Mouse (Mus musculus) brain, embryonic 14.5 days (tissue): Measurements from ENCODE around the gene Igfbp7.

ENCODE experiments used
- CTCF ChIP-seq: fragments of 200-500 bp; IDR thresholded peaks from 2 replicates; pipeline ENCODE4 v1.5.1; 2012; ENCODE audit warnings: inconsistent platforms, mild to moderate bottlenecking, moderate library complexity, borderline replicate concordance; ENCODE audit not compliant: insufficient read depth, insufficient read length; ENCODE audit errors: extremely low read depth
- POLR2A ChIP-seq: fragments of 200-500 bp; IDR thresholded peaks from 2 replicates; pipeline ENCODE4 v1.6.1; 2012; ENCODE audit warnings: mild to moderate bottlenecking, inconsistent platforms, borderline replicate concordance; ENCODE audit not compliant: poor library complexity, insufficient read depth, insufficient read length, severe bottlenecking; ENCODE audit errors: extremely low read depth

- no peak for TF ChIP-seq CTCF
- TF ChIP-seq POLR2A, result no peak
Measured at GRCm38 (mm10) chr5:77387414-77387704, 20.5 kb downstream of the Igfbp7 start.
